Mouse (Mus musculus) liver, adult 2 months (tissue): ENCODE measurements around the gene Tmem120a.

Experiments used
- CTCF ChIP-seq: fragments of 200-500 bp; IDR thresholded peaks from 2 replicates; pipeline ENCODE4 v1.5.1; 2011; ENCODE audit warnings: low read depth, low read length, control low read depth
- POLR2A ChIP-seq: fragments of 200-500 bp; IDR thresholded peaks from 2 replicates; pipeline ENCODE4 v1.6.1; 2011; ENCODE audit warnings: low read length, control low read depth; ENCODE audit not compliant: insufficient read depth; ENCODE audit errors: extremely low read depth

DNA sequence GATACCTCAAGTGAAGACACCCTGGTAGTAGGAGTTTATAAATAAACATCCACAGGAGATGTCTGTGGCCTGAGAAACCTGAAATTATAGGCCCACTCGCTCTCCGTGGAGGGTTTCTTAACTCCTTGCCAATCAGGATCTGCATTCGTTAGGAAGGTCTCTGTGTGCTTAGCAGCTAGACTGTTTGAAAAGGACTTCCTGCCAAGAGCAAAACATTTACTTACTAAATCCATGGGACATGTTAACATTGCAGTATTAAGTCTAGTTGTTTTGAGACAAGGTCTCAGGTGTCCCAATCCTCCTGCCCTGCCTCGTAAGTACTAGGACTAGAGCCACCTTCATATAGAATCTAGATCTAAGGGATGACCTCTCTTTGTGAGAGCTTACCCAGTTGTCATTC, 53.0 kb downstream of the Tmem120a start:
- no peak for TF ChIP-seq POLR2A
- TF ChIP-seq CTCF, result no peak
